Mouse (Mus musculus) embryo, embryonic 10 days (tissue): ENCODE measurements around the gene Scn1b.

Experiments
- DNase-seq: peaks from one replicate; pipeline ENCODE4 v3.0.0-alpha.2; 2015; ENCODE audit warnings: low spot score

The Scn1b gene

GRCm38 (mm10) chr7:31126851-31127724, at the start of gene Scn1b:
TSS of gene Scn1b (minus strand) at chr7:31127003.
- peak; percentile 50 for DNase-seq

GRCm38 (mm10) chr7:31175096-31175495, 48.3 kb upstream of the Scn1b start:
- DNase-seq, result no peak

DNA sequence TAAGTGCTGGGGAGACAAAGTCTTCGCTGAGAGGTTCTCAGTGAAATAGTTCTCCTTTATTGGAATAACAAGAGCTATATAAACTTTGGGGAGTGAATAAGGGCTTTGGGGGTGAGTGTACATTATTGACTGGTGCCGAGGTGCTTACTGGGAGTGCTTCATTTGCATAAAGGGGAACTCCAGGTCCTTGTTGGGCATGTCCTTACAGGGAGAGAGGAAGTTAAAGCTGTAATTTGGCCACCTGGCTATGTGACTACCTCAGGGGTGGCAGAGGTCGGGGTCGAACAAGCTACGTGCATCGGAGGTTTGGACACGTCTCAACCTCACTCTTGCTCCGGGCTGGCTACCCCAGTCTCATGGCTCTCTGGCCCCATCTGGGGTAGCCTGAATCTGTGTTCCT, 47.7 kb upstream of the Scn1b start:
- no peak for DNase-seq

GRCm38 (mm10) chr7:31172238-31172637, 45.4 kb upstream of the Scn1b start:
- peak; percentile 58 for DNase-seq

DNA sequence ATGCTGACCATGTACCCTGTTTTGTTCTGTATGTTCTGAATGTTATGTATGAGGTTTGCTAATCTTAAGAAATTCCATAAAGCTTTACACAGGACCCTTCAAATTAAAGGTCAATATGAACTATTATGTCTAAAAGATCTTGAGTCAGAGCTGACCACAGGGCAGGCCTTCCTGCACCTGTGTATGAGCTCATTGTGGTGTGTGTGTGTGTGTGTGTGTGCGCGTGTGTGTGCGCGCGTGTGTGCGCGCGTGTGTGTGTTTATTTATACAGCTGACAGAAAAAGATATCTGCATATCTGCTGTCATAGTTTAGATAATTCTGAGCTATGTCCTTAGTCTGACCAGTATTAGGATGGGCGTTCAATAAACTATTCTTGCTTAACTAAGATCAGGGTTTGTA, 43.7 kb upstream of the Scn1b start:
- no peak for DNase-seq

DNA sequence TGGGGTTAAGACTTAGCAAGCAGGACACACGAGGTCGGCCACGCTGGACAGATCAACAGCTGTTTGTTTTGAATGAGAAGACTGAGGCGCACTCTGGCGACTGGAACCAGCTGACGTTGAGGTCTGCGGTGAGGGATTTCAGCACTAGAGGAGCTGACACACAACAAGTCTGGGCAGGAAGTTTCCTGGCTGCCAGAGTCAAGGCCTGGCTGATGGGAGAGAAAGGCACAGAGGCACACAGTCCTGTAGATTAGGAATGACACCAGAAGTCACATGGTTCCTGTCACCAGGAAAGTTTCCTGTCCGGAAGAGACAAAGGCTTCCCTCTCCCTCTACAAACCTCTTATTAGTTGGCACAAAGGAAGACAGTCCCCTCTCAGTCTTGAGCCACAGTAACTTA, 41.6 kb upstream of the Scn1b start:
- no peak for DNase-seq

GRCm38 (mm10) chr7:31164748-31165147, 37.9 kb upstream of the Scn1b start:
- no peak for DNase-seq

- DNase-seq, result no peak
These were observed 37.1 kb upstream of the Scn1b start for GRCm38 (mm10) chr7:31163666-31164577.

DNA sequence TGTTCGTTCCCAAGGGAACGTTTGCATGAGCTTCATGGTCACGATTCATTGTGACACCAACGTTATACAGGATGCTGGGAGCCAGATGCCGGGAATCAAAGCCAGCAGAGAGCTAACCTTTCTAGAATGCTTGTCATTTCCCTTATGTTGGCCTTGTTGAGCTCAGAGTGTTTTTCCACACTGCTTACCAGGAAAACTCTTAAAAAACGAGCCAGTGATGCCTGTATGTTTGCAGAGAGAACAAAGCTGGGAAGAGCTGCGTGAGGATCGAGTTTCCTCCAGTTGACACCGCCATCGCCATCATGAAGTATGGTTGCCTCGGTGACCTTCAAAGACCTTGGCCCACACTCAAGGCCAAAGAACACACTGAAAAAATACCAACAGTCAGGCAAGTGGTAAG, 35.5 kb upstream of the Scn1b start:
- no peak for DNase-seq

- no peak for DNase-seq
These were observed 35.0 kb upstream of the Scn1b start for GRCm38 (mm10) chr7:31161831-31162230.

- no peak for DNase-seq
These were observed 34.4 kb upstream of the Scn1b start for GRCm38 (mm10) chr7:31161246-31161645.

GRCm38 (mm10) chr7:31160763-31161162, 34.0 kb upstream of the Scn1b start:
- DNase-seq, result no peak

DNA sequence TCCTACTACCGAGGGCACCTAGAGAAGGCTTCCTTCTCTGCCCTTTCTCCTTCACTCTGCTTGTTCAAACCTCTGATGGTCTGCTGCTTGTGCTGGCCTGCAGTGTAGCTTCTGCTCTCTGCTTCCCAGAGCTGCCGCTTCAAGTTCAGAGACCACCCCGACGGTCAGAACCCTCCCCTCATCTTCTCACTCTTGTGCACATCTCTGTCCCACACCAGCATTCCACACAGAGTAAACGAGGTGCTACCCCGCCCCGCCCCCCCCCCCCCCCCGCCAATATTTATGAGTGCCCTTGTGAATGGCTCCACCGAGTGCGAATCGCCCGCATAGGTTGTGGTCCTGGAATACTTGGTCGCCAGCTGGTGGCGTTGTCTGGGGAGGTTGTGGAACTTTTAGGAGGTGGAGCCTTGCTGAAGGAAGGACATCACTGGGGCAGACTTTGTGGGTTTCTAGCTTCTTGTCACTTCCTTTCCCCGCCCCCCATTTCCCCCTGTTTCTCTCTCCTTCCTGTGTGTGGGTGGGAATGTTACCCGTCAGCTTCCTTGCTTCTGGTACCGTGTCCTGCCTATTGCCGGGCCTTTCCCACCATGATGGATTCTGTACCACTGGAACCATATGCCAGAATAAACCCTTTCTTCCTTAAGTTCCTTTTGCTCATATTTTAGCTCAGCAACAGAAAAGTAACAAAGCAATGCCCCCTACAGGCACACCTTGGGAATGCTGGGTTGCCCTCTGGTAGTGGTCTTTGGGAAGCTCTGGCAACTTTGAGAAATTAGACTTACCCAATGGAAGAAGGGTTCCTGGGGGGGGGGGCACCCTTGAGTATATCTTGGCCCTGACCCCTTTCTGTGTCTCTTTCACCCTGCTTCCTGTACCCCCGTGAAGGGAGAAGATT, 29.5 kb upstream of the Scn1b start:
- peak; percentile 39 for DNase-seq

GRCm38 (mm10) chr7:31155296-31156033, 28.7 kb upstream of the Scn1b start, which contains the start of gene Gramd1a:
TSS of gene Gramd1a (minus strand) at chr7:31155896.
- peak; percentile 58 for DNase-seq

DNA sequence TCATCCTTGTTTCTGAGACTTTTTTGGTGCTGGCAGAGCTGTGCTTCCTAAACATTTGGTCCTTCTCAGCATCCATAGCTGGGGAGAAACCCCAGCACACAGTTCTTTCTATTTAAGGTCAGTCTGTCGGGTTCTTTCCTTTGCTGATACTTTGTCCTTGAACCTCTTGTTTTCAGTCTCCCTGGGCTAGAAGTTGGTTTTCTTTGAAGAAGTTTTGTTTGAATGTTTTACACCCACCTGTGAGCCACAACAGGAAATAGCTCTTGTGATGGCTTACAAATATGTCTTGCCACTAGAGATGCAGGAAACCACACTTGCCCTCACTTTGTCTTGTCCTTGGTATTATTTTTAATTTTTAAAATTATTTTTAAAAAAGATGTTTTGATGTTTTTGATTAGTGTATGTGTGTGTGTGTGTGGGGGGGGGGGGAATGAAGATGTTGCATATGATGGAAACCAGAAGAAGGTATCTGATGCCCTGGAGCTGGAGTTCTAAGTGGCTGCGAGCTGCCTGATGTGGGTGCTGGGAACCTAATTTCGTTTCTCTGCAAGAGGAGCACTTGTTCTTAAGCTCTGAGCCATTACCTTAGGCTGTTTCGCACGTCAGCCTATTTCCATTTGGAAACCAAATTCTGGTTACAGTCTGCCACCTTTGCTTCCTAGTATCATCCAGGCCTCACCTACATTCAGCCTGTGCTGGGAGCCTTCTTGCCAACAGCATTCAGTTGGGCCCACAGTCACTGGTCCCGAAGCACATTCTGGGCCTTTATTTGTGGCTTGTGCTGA, 26.9 kb upstream of the Scn1b start:
- no peak for DNase-seq

- DNase-seq, result peak; percentile 59
These were observed 24.8 kb upstream of the Scn1b start for GRCm38 (mm10) chr7:31151301-31152241.

- peak; percentile 88 for DNase-seq
These were observed 23.9 kb upstream of the Scn1b start for GRCm38 (mm10) chr7:31150566-31151300.
